8 mouse cellular contexts compared by ENCODE assay signal in the genomic region with DNA sequence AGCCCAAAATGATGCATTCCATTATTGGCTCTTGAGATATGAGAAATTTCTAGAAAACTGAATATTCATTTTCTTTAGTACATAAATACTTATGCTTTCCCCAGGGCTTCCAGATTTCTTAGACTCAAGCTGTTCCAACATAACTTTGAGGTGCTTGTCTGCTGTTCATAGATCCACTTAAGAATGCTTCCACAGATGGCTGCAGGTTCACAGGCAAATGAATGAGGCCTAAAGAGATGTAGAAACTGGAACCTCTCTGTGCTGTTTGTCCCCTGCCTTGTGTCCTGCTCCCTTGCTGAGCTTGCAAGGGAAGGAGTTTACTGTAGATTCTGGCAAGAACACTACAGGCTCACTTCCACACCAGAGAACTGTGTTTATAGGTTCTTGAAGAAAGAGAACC.
"Had no signal": no experiment of that assay in that cellular context is flagged by ENCODE, and none has a peak within 500 bp of the region (broad histone marks: within the 10 kb centered on the region; RNA-seq: fewer than 3 reads in every experiment).

No protein-coding gene starts in this region.

- H3K9ac ChIP-seq: kidney, embryonic 15.5 days; liver, embryonic 13.5 days; midbrain, embryonic 12.5 days; midbrain, embryonic 15.5 days; neural tube, embryonic 12.5 days; neural tube, embryonic 15.5 days had no signal

- H3K4me3 ChIP-seq: kidney, embryonic 15.5 days; liver, embryonic 13.5 days; midbrain, embryonic 12.5 days; midbrain, embryonic 15.5 days; neural tube, embryonic 12.5 days; neural tube, embryonic 15.5 days had no signal

- DNase-seq: kidney, adult 11 months; liver, embryonic 13.5 days; lung, adult 2 months had no signal

- ATAC-seq: midbrain, embryonic 15.5 days had no signal

- H3K27me3 ChIP-seq: liver, embryonic 13.5 days; midbrain, embryonic 12.5 days; midbrain, embryonic 15.5 days; neural tube, embryonic 12.5 days; neural tube, embryonic 15.5 days had no signal

- H3K4me1 ChIP-seq: kidney, embryonic 15.5 days; liver, embryonic 13.5 days; midbrain, embryonic 15.5 days; neural tube, embryonic 12.5 days; neural tube, embryonic 15.5 days had no signal

- H3K27ac ChIP-seq: kidney, embryonic 15.5 days; liver, embryonic 13.5 days; midbrain, embryonic 12.5 days; midbrain, embryonic 15.5 days; neural tube, embryonic 12.5 days; neural tube, embryonic 15.5 days had no signal

- H3K36me3 ChIP-seq: kidney, embryonic 15.5 days; liver, embryonic 13.5 days; midbrain, embryonic 12.5 days; midbrain, embryonic 15.5 days; neural tube, embryonic 12.5 days; neural tube, embryonic 15.5 days had no signal

- H3K9me3 ChIP-seq: kidney, embryonic 15.5 days; liver, embryonic 13.5 days; midbrain, embryonic 12.5 days; midbrain, embryonic 15.5 days; neural tube, embryonic 12.5 days; neural tube, embryonic 15.5 days had no signal

- H3K4me2 ChIP-seq: kidney, embryonic 15.5 days; liver, embryonic 13.5 days; midbrain, embryonic 12.5 days; midbrain, embryonic 15.5 days; neural tube, embryonic 12.5 days; neural tube, embryonic 15.5 days had no signal
